14 mouse cellular contexts compared by ENCODE assay signal in the genomic region with DNA sequence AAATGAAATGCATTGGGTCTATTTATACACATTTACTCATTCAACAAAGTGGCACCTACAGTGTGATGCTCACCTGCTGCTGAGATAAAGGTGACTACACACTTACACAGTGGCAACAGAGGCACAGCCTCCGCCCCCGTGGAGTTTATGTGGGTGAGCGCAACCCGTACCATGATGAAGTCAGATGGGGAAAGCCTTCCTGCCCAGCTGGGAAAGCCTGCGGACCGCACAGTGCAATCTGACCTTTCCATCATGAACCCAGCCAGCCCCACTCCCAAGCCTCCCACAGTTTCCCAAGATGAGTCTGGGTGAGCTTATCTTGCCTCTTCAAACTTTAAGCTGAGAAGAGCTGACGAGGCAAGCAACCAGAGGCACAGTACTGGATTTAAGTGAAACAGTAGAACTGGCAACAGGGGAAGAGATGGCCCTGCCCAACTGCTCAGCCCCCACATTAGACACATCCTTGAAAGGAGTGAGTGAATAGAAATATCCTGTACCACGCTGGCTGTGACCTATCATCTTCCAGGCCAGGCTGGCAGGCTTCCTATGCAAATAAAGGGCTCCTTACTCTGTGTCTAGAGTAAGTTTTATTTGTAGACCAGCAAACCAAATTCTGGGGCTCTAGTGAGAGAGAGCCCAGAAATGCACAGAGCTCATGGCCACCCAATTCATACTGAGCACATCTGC. TPM values are rescaled to one million over a fixed set of nuclear protein-coding genes. Genes with fewer than 3 reads are reported as not detected.
A peak's percentile ranks its signal among the peaks of the same experiment; 100 is the strongest.
DNase-seq lines count a peak whose midpoint lies in the region; ATAC-seq lines count a peak whose summit lies in the region.
"Had no signal": no experiment of that assay in that cellular context is flagged by ENCODE, and none has a peak within 500 bp of the region (broad histone marks: within the 10 kb centered on the region; RNA-seq: fewer than 3 reads in every experiment).

No protein-coding gene starts in this region.

- ATAC-seq in kidney, embryonic 15.5 days (replicated peaks; ENCODE audit: low FRiP score): peak; percentile 84
- ATAC-seq in lung, embryonic 16.5 days (ENCODE audit: low read depth): peak; percentile 69
- ATAC-seq in hindbrain, embryonic 16.5 days: no peak
- ATAC-seq: forebrain, embryonic 16.5 days; intestine, postnatal 0 days had no signal

- H3K9ac ChIP-seq in kidney, embryonic 15.5 days: no peak overlapping the region
- H3K9ac ChIP-seq in lung, embryonic 16.5 days (ENCODE audit: low read length): no peak overlapping the region
- no peak overlapping the region for H3K9ac ChIP-seq in hindbrain, embryonic 16.5 days (ENCODE audit: low read depth, low read length)
- H3K9ac ChIP-seq: limb, embryonic 15.5 days; stomach, embryonic 15.5 days had no signal

- no peaks in the 10 kb centered on the region for H3K9me3 ChIP-seq in kidney, embryonic 15.5 days (replicated peaks)
- no peaks in the 10 kb centered on the region for H3K9me3 ChIP-seq in lung, embryonic 16.5 days (ENCODE audit: control insufficient read depth, low read length)
- H3K9me3 ChIP-seq in hindbrain, embryonic 16.5 days (ENCODE audit: control insufficient read depth, low read length): no peaks in the 10 kb centered on the region
- H3K9me3 ChIP-seq: limb, embryonic 15.5 days; stomach, embryonic 15.5 days had no signal

- peak overlapping the region; percentile 45; the same call in 1 of the 2 replicates for H3K27ac ChIP-seq in kidney, embryonic 15.5 days
- H3K27ac ChIP-seq in lung, embryonic 16.5 days (ENCODE audit: low read length): peak overlapping the region; percentile 36
- H3K27ac ChIP-seq in hindbrain, embryonic 16.5 days (ENCODE audit: low read depth, low read length): no peak overlapping the region
- H3K27ac ChIP-seq: limb, embryonic 15.5 days; stomach, embryonic 15.5 days had no signal

- WGBS in kidney, embryonic 15.5 days: 32% methylated on average over 8 of the region's 8 CpGs
- 49% methylated on average over 8 of the region's 8 CpGs for WGBS in lung, embryonic 16.5 days
- WGBS in hindbrain, embryonic 16.5 days: 82% methylated on average over 8 of the region's 8 CpGs

- no peak for DNase-seq in kidney, postnatal 36 days
- DNase-seq in CD4-positive helper T cell, adult 2 months (ENCODE audit: low read depth, low spot score): peak; percentile 54
- peak; percentile 2 for DNase-seq in brain, adult 2 months (ENCODE audit: low read depth, low spot score)
- DNase-seq in thymus, postnatal 36 days: no peak
- DNase-seq: cerebellum, adult 2 months; right cerebral cortex, postnatal 4 days had no signal

- H3K4me1 ChIP-seq in kidney, embryonic 15.5 days: peaks cover 16% of the 10 kb centered on the region
- peaks cover 13% of the 10 kb centered on the region for H3K4me1 ChIP-seq in lung, embryonic 16.5 days (replicated peaks; ENCODE audit: control insufficient read depth, insufficient read depth, low read length)
- H3K4me1 ChIP-seq in hindbrain, embryonic 16.5 days (ENCODE audit: control insufficient read depth, insufficient read depth, low read depth, low read length): no peaks in the 10 kb centered on the region
- H3K4me1 ChIP-seq: stomach, embryonic 15.5 days had no signal

- H3K27me3 ChIP-seq in kidney, embryonic 15.5 days: no peaks in the 10 kb centered on the region
- no peaks in the 10 kb centered on the region for H3K27me3 ChIP-seq in lung, embryonic 16.5 days (ENCODE audit: control insufficient read depth, insufficient read depth, low read depth, low read length)
- no peaks in the 10 kb centered on the region for H3K27me3 ChIP-seq in hindbrain, embryonic 16.5 days (replicated peaks; ENCODE audit: control insufficient read depth, insufficient read depth, low read length)
- H3K27me3 ChIP-seq: limb, embryonic 15.5 days; stomach, embryonic 15.5 days had no signal

- H3K36me3 ChIP-seq in kidney, embryonic 15.5 days: no peaks in the 10 kb centered on the region
- no peaks in the 10 kb centered on the region for H3K36me3 ChIP-seq in lung, embryonic 16.5 days (ENCODE audit: control insufficient read depth, insufficient read depth, low read length)
- H3K36me3 ChIP-seq in hindbrain, embryonic 16.5 days (ENCODE audit: control insufficient read depth, insufficient read depth, low read length): no peaks in the 10 kb centered on the region
- H3K36me3 ChIP-seq: limb, embryonic 15.5 days; stomach, embryonic 15.5 days had no signal

- H3K4me2 ChIP-seq in kidney, embryonic 15.5 days: no peak overlapping the region
- peak overlapping the region; percentile 28 for H3K4me2 ChIP-seq in lung, embryonic 16.5 days (ENCODE audit: low read depth, low read length)
- H3K4me2 ChIP-seq in hindbrain, embryonic 16.5 days (ENCODE audit: low read length): no peak overlapping the region
- H3K4me2 ChIP-seq: limb, embryonic 15.5 days; stomach, embryonic 15.5 days had no signal

- H3K4me3 ChIP-seq in kidney, embryonic 15.5 days (replicated peaks): no peak overlapping the region
- H3K4me3 ChIP-seq in lung, embryonic 16.5 days (ENCODE audit: low read length): no peak overlapping the region
- no peak overlapping the region for H3K4me3 ChIP-seq in hindbrain, embryonic 16.5 days (ENCODE audit: low read length)
- H3K4me3 ChIP-seq: limb, embryonic 15.5 days; stomach, embryonic 15.5 days had no signal

RNA-seq across cellular contexts. Expression of a gene that starts 22.1 kb away (rescaled TPM):
- 0.32 and 0.63 TPM in 2 replicates for polyA plus RNA-seq in kidney, embryonic 15.5 days (2015; fragmentation: Nextera tagmentation; extraction: Ambion mirVana)
- polyA plus RNA-seq in lung, embryonic 16.5 days (2015; fragmentation: Nextera tagmentation; extraction: Ambion mirVana): 0.45 TPM in 1 of 2 replicates, not detected in the other
- 0.09 TPM in 1 of 2 replicates, not detected in the other for polyA plus RNA-seq in hindbrain, embryonic 16.5 days (2015; fragmentation: Nextera tagmentation; extraction: Ambion mirVana)
- polyA plus RNA-seq: cerebellum, adult 2 months; gonadal fat pad, adult 2 months had no signal

Comparison
In these comparisons a context has a peak if more than half of its experiments do, and no peak if none do; other contexts are left out.
1. DNase-seq: peak in CD4-positive helper T cell, adult 2 months (single experiment) and brain, adult 2 months (single experiment); none in kidney, postnatal 36 days (0 of 2) and thymus, postnatal 36 days (0 of 2).